18 mouse cellular contexts compared by ENCODE assay signal in genomic region chr6:145804276-145804675, GRCm38 (mm10). TPM values are rescaled to one million over a fixed set of nuclear protein-coding genes. Genes with fewer than 3 reads are reported as not detected.
A peak's percentile ranks its signal among the peaks of the same experiment; 100 is the strongest.
DNase-seq lines count a peak whose midpoint lies in the region; ATAC-seq and TF ChIP-seq lines count a peak whose summit lies in the region.
"Had no signal": no experiment of that assay in that cellular context is flagged by ENCODE, and none has a peak within 500 bp of the region (broad histone marks: within the 10 kb centered on the region; RNA-seq: fewer than 3 reads in every experiment).

No protein-coding gene starts in this region.

- no peaks in the 10 kb centered on the region for H3K36me3 ChIP-seq in hindbrain, postnatal 0 days (ENCODE audit: insufficient read depth, low read length)
- H3K36me3 ChIP-seq in hindbrain, embryonic 13.5 days: no peaks in the 10 kb centered on the region
- H3K36me3 ChIP-seq in embryonic facial prominence, embryonic 10.5 days (replicated peaks): no peaks in the 10 kb centered on the region
- H3K36me3 ChIP-seq: stomach, embryonic 15.5 days had no signal

- DNase-seq in cerebellum, postnatal 4 days (ENCODE audit: low spot score in 2 of 2): no peak
- DNase-seq in hindbrain, postnatal 0 days (ENCODE audit: low spot score): no peak
- DNase-seq in cerebellum, adult 9-10 months: peak; percentile 66
- no peak for DNase-seq in embryonic facial prominence, embryonic 10.5 days (ENCODE audit: low spot score)
- DNase-seq in right cerebral cortex, adult 2 months (ENCODE audit: low spot score in 2 of 2): no peak
- DNase-seq: adrenal gland, postnatal 10 days; embryo, embryonic 11 days; gastrocnemius, adult 2 months; kidney, adult 2 months; right cerebral cortex, adult 18-20 months; thymus, postnatal 25 days had no signal

- no peak overlapping the region for H3K4me3 ChIP-seq in hindbrain, postnatal 0 days (ENCODE audit: low read length)
- H3K4me3 ChIP-seq in hindbrain, embryonic 13.5 days: no peak overlapping the region
- no peak overlapping the region for H3K4me3 ChIP-seq in embryonic facial prominence, embryonic 10.5 days
- H3K4me3 ChIP-seq: gastrocnemius, adult 2 months; left cerebral cortex, adult 2 months; stomach, embryonic 15.5 days had no signal

- peak; percentile 69 for ATAC-seq in cerebellum, adult (ENCODE audit: insufficient number of reproducible peaks, low FRiP score, low TSS enrichment)
- ATAC-seq in hindbrain, postnatal 0 days: peak; percentile 18; the same call in 1 of the 2 replicates
- ATAC-seq in hindbrain, embryonic 13.5 days (ENCODE audit: low FRiP score): no peak
- ATAC-seq: forebrain, embryonic 14.5 days had no signal

- no peak overlapping the region for H3K27ac ChIP-seq in hindbrain, postnatal 0 days
- H3K27ac ChIP-seq in hindbrain, embryonic 13.5 days: no peak overlapping the region
- H3K27ac ChIP-seq in embryonic facial prominence, embryonic 10.5 days (replicated peaks): no peak overlapping the region
- H3K27ac ChIP-seq: gastrocnemius, adult 2 months; kidney, postnatal 0 days; left cerebral cortex, adult 2 months; stomach, embryonic 15.5 days had no signal

- 50% methylated on average over 3 of the region's 3 CpGs for WGBS in hindbrain, postnatal 0 days
- WGBS in hindbrain, embryonic 13.5 days: 71% methylated on average over 3 of the region's 3 CpGs
- 62% methylated on average over 3 of the region's 3 CpGs for WGBS in embryonic facial prominence, embryonic 10.5 days

- H3K4me1 ChIP-seq in hindbrain, postnatal 0 days (ENCODE audit: insufficient read depth, low read length): no peaks in the 10 kb centered on the region
- peaks cover 4% of the 10 kb centered on the region; the same call in 1 of the 2 replicates for H3K4me1 ChIP-seq in hindbrain, embryonic 13.5 days (replicated peaks)
- peaks cover 19% of the 10 kb centered on the region for H3K4me1 ChIP-seq in embryonic facial prominence, embryonic 10.5 days

- no peak overlapping the region for H3K4me2 ChIP-seq in hindbrain, postnatal 0 days (ENCODE audit: low read depth, low read length)
- H3K4me2 ChIP-seq in hindbrain, embryonic 13.5 days: no peak overlapping the region
- H3K4me2 ChIP-seq: midbrain, embryonic 11.5 days; stomach, embryonic 15.5 days had no signal

- no peaks in the 10 kb centered on the region for H3K9me3 ChIP-seq in hindbrain, postnatal 0 days (ENCODE audit: low read length)
- H3K9me3 ChIP-seq in hindbrain, embryonic 13.5 days: no peaks in the 10 kb centered on the region
- H3K9me3 ChIP-seq in embryonic facial prominence, embryonic 10.5 days: no peaks in the 10 kb centered on the region
- H3K9me3 ChIP-seq: stomach, embryonic 15.5 days had no signal

- no peak for TF ChIP-seq CTCF in hindbrain, postnatal 0 days (IDR thresholded peaks at IDR 0.05; ENCODE audit: low read depth)

- H3K9ac ChIP-seq in hindbrain, postnatal 0 days (replicated peaks; ENCODE audit: low read length): no peak overlapping the region
- no peak overlapping the region for H3K9ac ChIP-seq in hindbrain, embryonic 13.5 days
- H3K9ac ChIP-seq: stomach, embryonic 15.5 days had no signal

- H3K27me3 ChIP-seq in hindbrain, postnatal 0 days (ENCODE audit: insufficient read depth, low read length): no peaks in the 10 kb centered on the region
- no peaks in the 10 kb centered on the region for H3K27me3 ChIP-seq in hindbrain, embryonic 13.5 days
- H3K27me3 ChIP-seq in embryonic facial prominence, embryonic 10.5 days (replicated peaks; ENCODE audit: low read depth, poor library complexity, severe bottlenecking): no peaks in the 10 kb centered on the region
- H3K27me3 ChIP-seq: stomach, embryonic 15.5 days had no signal

RNA-seq across cellular contexts. Expression of gene Rassf8, which starts 57.7 kb away (rescaled TPM):
- 15.0 and 18.6 TPM in 2 replicates for total RNA-seq in hindbrain, postnatal 0 days (2014; rRNA removed)
- 5.5 and 6.5 TPM in 2 replicates for polyA plus RNA-seq in hindbrain, postnatal 0 days (2015; fragmentation: Nextera tagmentation; extraction: Ambion mirVana)
- polyA plus RNA-seq in hindbrain, embryonic 13.5 days (2015; fragmentation: Nextera tagmentation; extraction: Ambion mirVana): 3.7 and 4.3 TPM in 2 replicates
- 3.5 and 3.7 TPM in 2 replicates for polyA plus RNA-seq in embryonic facial prominence, embryonic 10.5 days (2016; fragmentation: Nextera tagmentation; extraction: Ambion mirVana)
